Mouse (Mus musculus) liver, embryonic 15.5 days (tissue): ENCODE results near the gene Sprn. TPM values are rescaled to one million over a fixed set of nuclear protein-coding genes. Genes with fewer than 3 reads are reported as not detected.
"Not testable (repeated sequence)": the region's sequence is repeated elsewhere in the genome, so short reads cannot be mapped to it uniquely, and the experiment has no call there.

Source experiments
- ATAC-seq: fragments of 200-750 bp; cut with Nextera tagmentation; 2 replicates; pipeline ENCODE4 v1.8.0; 2017; ENCODE audit warnings: moderate number of reproducible peaks, mild to moderate bottlenecking, moderate library complexity; ENCODE audit not compliant: insufficient read depth
- H3K27ac ChIP-seq: fragments of 300-500 bp; sonication (generic); replicated peaks from 2 replicates; pipeline ENCODE4 v1.5.1; 2015; ENCODE audit warnings: mild to moderate bottlenecking, inconsistent platforms
- H3K27me3 ChIP-seq: fragments of 300-500 bp; sonication (generic); 2 replicates; pipeline ENCODE4 v1.6.1; 2015; ENCODE audit warnings: mild to moderate bottlenecking, inconsistent platforms
- H3K36me3 ChIP-seq: fragments of 300-500 bp; sonication (generic); replicated peaks from 2 replicates; pipeline ENCODE4 v1.6.1; 2015; ENCODE audit warnings: moderate library complexity, mild to moderate bottlenecking, inconsistent platforms
- H3K4me1 ChIP-seq: fragments of 300-500 bp; sonication (generic); replicated peaks from 2 replicates; pipeline ENCODE4 v1.6.1; 2015; ENCODE audit warnings: inconsistent platforms
- H3K4me2 ChIP-seq: fragments of 300-500 bp; sonication (generic); 2 replicates; pipeline ENCODE4 v1.6.1; 2015; ENCODE audit warnings: moderate library complexity, mild to moderate bottlenecking, inconsistent platforms
- H3K4me3 ChIP-seq: fragments of 300-500 bp; sonication (generic); replicated peaks from 2 replicates; pipeline ENCODE4 v1.5.1; 2015; ENCODE audit warnings: mild to moderate bottlenecking, inconsistent platforms
- H3K9ac ChIP-seq: fragments of 300-500 bp; sonication (generic); 2 replicates; pipeline ENCODE4 v1.6.1; 2015; ENCODE audit warnings: moderate library complexity, mild to moderate bottlenecking, inconsistent platforms
- H3K9me3 ChIP-seq: fragments of 300-500 bp; sonication (generic); replicated peaks from 2 replicates; pipeline ENCODE4 v1.6.1; 2016; ENCODE audit warnings: inconsistent platforms
- WGBS: fragments of 180-500 bp; shearing (Covaris S2); methylation state at CpG from one replicate; pipeline ENCODE4 v1.1.7; 2015; ENCODE audit warnings: mixed read lengths; ENCODE audit not compliant: insufficient replicate concordance; 5-methylcytosine and 5-hydroxymethylcytosine counted together
- polyA plus RNA-seq: library from polyadenylated mRNA; unstranded; fragments of >200 nt; fragmentation: Nextera tagmentation; extraction: Ambion mirVana; gene quantifications from 2 replicates; pipeline ENCODE4 v1.2.1, GENCODE M21; 2015

Gene Sprn
- polyA plus RNA-seq, 1 experiment from 2014 or later = not detected

GRCm38 (mm10) chr7:140153383-140153782 is 1.3 kb downstream of the Sprn start:
- no peak overlapping the region for H3K27ac ChIP-seq
- H3K36me3 ChIP-seq = no peaks in the 10 kb centered on the region; the same call in 1 of the 2 replicates
- no peaks in the 10 kb centered on the region for H3K4me1 ChIP-seq
- no peak for ATAC-seq
- no peak overlapping the region for H3K4me3 ChIP-seq
- H3K27me3 ChIP-seq = peaks cover 46% of the 10 kb centered on the region
- no peak overlapping the region for H3K9ac ChIP-seq
- 15% methylated on average over 28 of the region's 28 CpGs for WGBS
- H3K4me2 ChIP-seq = no peak overlapping the region
- no peaks in the 10 kb centered on the region for H3K9me3 ChIP-seq

- H3K9me3 ChIP-seq = no peaks in the 10 kb centered on the region
- H3K36me3 ChIP-seq = 0 out of 2 replicates have a peak, but pooled peaks cover 2% of the 10 kb centered on the region
- H3K27me3 ChIP-seq = no peaks in the 10 kb centered on the region
- H3K4me2 ChIP-seq = no peak overlapping the region
- ATAC-seq = no peak
- no peak overlapping the region for H3K9ac ChIP-seq
- 0 out of 2 replicates have a peak, but pooled peaks cover 2% of the 10 kb centered on the region for H3K4me1 ChIP-seq
- H3K4me3 ChIP-seq = no peak overlapping the region
- WGBS = 74% methylated on average over 4 of the region's 4 CpGs
- H3K27ac ChIP-seq = no peak overlapping the region
These were observed 10.1 kb downstream of the Sprn start for GRCm38 (mm10) chr7:140144550-140144949.

DNA sequence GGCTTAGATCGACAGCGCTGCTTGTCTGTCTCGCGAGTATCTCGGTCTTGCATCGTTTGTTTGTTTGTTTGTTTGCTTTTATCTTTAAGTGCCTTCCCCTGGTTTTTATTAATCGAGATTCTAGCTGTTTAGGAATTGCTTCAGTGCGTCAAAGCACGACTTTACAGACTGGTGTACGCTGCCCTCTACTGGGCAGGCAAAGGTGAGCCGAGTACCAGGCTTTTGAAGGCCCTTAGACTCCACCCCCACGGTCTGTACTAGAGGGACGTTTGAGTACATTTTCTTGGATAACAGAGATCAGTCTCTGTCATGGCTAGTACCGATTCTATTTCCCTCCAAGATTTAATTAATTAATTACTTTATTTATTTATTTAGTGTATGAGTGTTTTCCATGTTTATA is 13.3 kb downstream of the Sprn start:
- Histone ChIP-seq H3K4me3 (no peak overlapping the region), H3K4me1 (peaks cover 14% of the 10 kb centered on the region), H3K9me3 (no peaks in the 10 kb centered on the region), H3K9ac (no peak overlapping the region), H3K4me2 (no peak overlapping the region), H3K36me3 (0 out of 2 replicates have a peak, but pooled peaks cover 2% of the 10 kb centered on the region), H3K27me3 (no peaks in the 10 kb centered on the region), H3K27ac (no peak overlapping the region)
- ATAC-seq = no peak
- WGBS = 5% methylated on average over 14 of the region's 14 CpGs

- Histone ChIP-seq H3K27ac (peak overlapping the region; percentile 67), H3K27me3 (no peaks in the 10 kb centered on the region), H3K4me2 (peak overlapping the region; percentile 79), H3K4me3 (peak overlapping the region; percentile 76), H3K4me1 (peaks cover 14% of the 10 kb centered on the region), H3K9ac (peak overlapping the region; percentile 74), H3K36me3 (no peaks in the 10 kb centered on the region), H3K9me3 (no peaks in the 10 kb centered on the region)
- WGBS = 1% methylated on average over 8 of the region's 8 CpGs
- no peak for ATAC-seq
These were observed 16.7 kb downstream of the Sprn start for GRCm38 (mm10) chr7:140138021-140138310.

- Histone ChIP-seq H3K36me3 (no peaks in the 10 kb centered on the region), H3K9ac (peak within 1 kb of the TSS; percentile 74), H3K27ac (peak within 1 kb of the TSS; percentile 67), H3K9me3 (no peaks in the 10 kb centered on the region), H3K4me1 (peaks cover 14% of the 10 kb centered on the region), H3K4me3 (peak within 1 kb of the TSS; percentile 76), H3K27me3 (no peaks in the 10 kb centered on the region), H3K4me2 (peak within 1 kb of the TSS; percentile 79)
- peak; percentile 97 for ATAC-seq
- WGBS = 2% methylated on average over 39 of the region's 39 CpGs
These were observed 17.3 kb downstream of the Sprn start, which contains the start of gene Mtg1 for GRCm38 (mm10) chr7:140137135-140138020. Gene Mtg1 (plus strand): TSS chr7:140137564.

DNA sequence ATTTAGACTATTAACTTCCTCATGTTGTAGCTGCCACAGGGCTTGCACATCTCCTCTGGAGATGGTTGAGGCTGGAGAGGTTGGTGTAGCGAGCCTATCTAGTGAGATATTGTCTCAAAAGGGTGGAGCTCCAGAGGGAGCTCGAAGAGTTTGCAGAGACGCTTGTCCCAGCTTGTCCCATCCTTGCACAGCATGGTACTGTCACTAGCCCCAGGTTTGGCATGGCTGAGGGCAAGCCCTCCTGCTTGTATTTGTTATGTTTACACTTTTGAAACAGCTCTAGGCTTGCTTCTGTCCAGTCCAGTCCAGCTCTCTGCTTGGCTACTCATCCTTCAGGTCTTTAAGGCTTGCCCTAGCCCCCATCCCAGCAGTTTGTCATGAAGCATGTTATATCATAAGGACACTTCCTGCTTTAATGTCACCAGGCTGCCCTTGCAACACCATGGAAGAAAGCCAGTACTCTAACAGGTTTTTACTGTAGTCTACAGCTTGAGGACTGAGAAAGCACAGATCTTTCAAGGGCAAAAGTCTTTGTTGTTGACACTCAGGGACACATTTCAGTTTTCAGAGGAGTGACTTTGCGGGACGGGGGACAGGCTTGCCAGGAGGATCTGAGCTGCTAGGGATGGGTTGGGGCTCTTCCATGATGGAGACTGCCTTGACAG is 19.4 kb downstream of the Sprn start:
- H3K27me3 ChIP-seq = no peaks in the 10 kb centered on the region
- no peaks in the 10 kb centered on the region for H3K36me3 ChIP-seq
- no peak overlapping the region for H3K9ac ChIP-seq
- peaks cover 11% of the 10 kb centered on the region for H3K4me1 ChIP-seq
- 59% methylated on average over 5 of the region's 5 CpGs for WGBS
- no peak overlapping the region for H3K4me2 ChIP-seq
- no peak overlapping the region for H3K4me3 ChIP-seq
- no peak for ATAC-seq
- no peak overlapping the region for H3K27ac ChIP-seq
- H3K9me3 ChIP-seq = no peaks in the 10 kb centered on the region

DNA sequence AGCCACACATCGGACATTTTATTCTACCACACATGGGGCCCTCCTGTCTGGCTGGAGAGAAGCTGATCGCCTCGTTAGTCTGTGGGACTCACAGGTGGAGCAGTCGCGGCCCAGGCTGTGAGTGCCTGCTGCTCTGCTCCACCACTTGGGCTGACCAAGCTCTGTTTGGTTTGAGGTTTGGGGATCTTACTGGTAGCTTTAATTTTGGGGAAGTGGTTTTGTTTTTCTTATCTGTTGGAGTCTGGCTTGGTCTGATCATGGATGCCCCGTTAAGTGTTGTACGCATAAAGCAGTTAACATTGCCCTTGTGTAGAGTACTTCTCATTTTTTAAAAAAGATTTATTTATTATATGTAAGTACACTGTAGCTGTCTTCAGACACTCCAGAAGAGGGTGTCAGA is 20.6 kb downstream of the Sprn start:
- H3K4me1 ChIP-seq = peaks cover 11% of the 10 kb centered on the region
- peaks cover 10% of the 10 kb centered on the region; the same call in 1 of the 2 replicates for H3K36me3 ChIP-seq
- not testable (repeated sequence) for H3K4me3 ChIP-seq, H3K9ac ChIP-seq, H3K27ac ChIP-seq, H3K27me3 ChIP-seq, H3K9me3 ChIP-seq, H3K4me2 ChIP-seq, ATAC-seq
- WGBS = 19% methylated on average over 7 of the region's 7 CpGs

- H3K27ac ChIP-seq, H3K4me3 ChIP-seq, H3K9ac ChIP-seq, H3K4me2 ChIP-seq, ATAC-seq, H3K4me1 ChIP-seq, H3K9me3 ChIP-seq, H3K27me3 ChIP-seq: not testable (repeated sequence)
- H3K36me3 ChIP-seq = peaks cover 10% of the 10 kb centered on the region; the same call in 1 of the 2 replicates
- 61% methylated on average over 7 of the region's 7 CpGs for WGBS
These were observed 22.5 kb downstream of the Sprn start for GRCm38 (mm10) chr7:140132184-140132583.

DNA sequence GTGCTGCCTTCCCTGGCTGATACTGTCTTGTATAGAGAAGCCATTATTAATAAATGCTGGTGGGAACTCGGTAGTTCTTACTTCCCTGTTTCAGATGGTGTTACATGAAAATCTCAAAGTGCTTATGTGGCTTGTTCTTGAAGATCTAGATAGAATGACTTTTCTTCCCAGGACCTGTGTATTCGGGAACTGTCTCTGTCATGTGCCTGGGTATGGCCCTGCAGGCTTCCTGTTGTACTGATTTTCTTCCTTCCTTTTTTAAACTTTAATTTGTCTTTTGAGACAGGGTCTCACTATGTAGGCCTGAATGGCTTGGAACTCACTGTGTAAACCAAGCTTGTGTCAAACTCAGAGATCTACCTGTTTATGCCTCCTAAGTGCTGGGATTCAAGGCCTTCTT is 26.8 kb downstream of the Sprn start:
- Histone ChIP-seq H3K9me3 (no peaks in the 10 kb centered on the region), H3K36me3 (peaks cover 10% of the 10 kb centered on the region; the same call in 1 of the 2 replicates), H3K4me2 (no peak overlapping the region), H3K27ac (no peak overlapping the region), H3K9ac (no peak overlapping the region), H3K4me3 (no peak overlapping the region), H3K27me3 (no peaks in the 10 kb centered on the region), H3K4me1 (peaks cover 23% of the 10 kb centered on the region)
- 25% methylated on average over 2 of the region's 2 CpGs for WGBS
- ATAC-seq = no peak

DNA sequence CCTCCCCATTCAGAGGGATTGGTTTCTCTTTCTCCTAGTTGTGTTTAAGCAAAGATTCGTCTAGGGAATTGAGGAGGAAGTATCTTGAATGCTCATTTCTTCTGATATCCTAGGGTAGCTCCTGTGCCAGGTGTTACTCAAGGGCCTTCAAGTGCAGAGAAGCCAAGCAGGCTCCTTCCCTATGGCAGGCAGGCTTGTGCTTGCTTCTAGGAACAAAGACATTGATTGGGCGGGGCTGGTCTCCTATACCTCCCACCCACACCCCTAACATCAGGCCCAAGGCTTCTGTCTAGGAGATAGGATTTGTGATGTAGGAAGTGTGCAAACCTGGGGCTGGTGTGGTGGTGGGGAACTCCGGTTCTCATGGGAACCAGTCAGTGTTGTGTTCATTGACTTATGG is 27.7 kb downstream of the Sprn start:
- WGBS = 54% methylated on average over 3 of the region's 3 CpGs
- no peak overlapping the region for H3K4me3 ChIP-seq
- H3K9ac ChIP-seq = no peak overlapping the region
- H3K36me3 ChIP-seq = peaks cover 10% of the 10 kb centered on the region; the same call in 1 of the 2 replicates
- H3K27ac ChIP-seq = no peak overlapping the region
- ATAC-seq = no peak
- peak overlapping the region; percentile 10; the same call in 1 of the 2 replicates for H3K4me2 ChIP-seq
- no peaks in the 10 kb centered on the region for H3K9me3 ChIP-seq
- H3K27me3 ChIP-seq = no peaks in the 10 kb centered on the region
- H3K4me1 ChIP-seq = peaks cover 29% of the 10 kb centered on the region

DNA sequence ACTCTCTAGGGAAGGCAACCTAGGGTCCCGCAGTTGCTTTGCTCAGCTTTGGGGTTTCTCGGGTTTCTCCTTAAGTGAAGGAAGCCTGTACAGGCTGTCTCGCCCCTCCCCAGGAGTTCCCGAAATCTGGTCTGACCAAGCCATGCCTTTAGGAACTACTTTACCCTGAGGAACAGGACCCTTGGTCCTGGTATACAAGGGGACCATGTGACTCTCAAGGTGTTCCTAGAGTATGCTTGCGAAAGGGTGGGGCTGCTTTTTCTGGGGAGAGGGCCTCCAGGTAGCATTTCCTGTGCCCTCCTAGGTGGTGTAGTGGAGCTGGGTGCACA is 28.7 kb downstream of the Sprn start:
- Histone ChIP-seq H3K9me3 (no peaks in the 10 kb centered on the region), H3K9ac (peak overlapping the region; percentile 78), H3K4me3 (peak overlapping the region; percentile 72), H3K4me2 (peak overlapping the region; percentile 95), H3K4me1 (peaks cover 29% of the 10 kb centered on the region), H3K36me3 (peaks cover 10% of the 10 kb centered on the region; the same call in 1 of the 2 replicates), H3K27me3 (no peaks in the 10 kb centered on the region), H3K27ac (peak overlapping the region; percentile 51; the same call in 1 of the 2 replicates)
- WGBS = 7% methylated on average over 5 of the region's 5 CpGs
- 0 out of 2 replicates have a peak, but pooled peaks have one; percentile 6 for ATAC-seq
